Comparison of ENCODE assay signal across 8 mouse cellular contexts in the genomic region with DNA sequence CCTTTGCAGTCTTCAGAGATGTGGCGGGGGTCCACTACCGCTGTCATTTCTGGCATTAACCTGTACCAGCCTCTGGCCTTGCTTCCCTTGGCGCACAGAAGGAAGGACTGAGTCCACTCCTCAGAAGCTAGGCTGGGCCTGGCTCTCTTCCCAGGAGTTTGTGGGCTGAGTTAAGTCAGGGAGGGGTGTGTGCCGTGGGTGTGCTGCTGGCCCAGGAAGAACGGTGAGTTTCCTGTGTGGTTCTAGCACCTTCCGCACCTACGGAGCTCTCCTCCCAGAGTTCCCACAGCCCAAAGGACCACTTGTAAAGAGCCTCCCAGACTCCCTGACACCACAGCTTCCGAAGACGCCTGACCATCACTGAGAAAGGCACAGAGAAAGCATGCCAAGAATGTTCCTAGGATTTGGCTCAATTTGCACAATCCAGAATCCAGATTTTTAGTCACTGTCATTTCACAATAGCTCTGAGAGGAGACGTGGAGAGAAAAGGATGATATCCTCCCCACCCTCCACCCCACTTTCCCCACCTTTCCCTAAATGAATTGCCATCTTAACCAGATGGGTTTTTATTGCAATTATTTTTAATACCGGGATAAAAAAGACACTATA.
A peak's percentile ranks its signal among the peaks of the same experiment; 100 is the strongest.
DNase-seq lines count a peak whose midpoint lies in the region; ATAC-seq lines count a peak whose summit lies in the region.

No protein-coding gene starts in this region.

- H3K4me1 ChIP-seq in hindbrain, embryonic 10.5 days (replicated peaks), result 0 out of 2 replicates have a peak, but pooled peaks cover 7% of the 10 kb centered on the region
- peaks cover 17% of the 10 kb centered on the region for H3K4me1 ChIP-seq in hindbrain, embryonic 14.5 days (replicated peaks; ENCODE audit: control insufficient read depth, insufficient read depth, low read length)

- H3K9me3 ChIP-seq in hindbrain, embryonic 10.5 days, result no peaks in the 10 kb centered on the region
- H3K9me3 ChIP-seq in hindbrain, embryonic 14.5 days (ENCODE audit: control insufficient read depth, low read length), result no peaks in the 10 kb centered on the region

- DNase-seq in hindbrain, embryonic 10.5 days (ENCODE audit: low spot score), result no peak
- DNase-seq in hindbrain, embryonic 14.5 days (ENCODE audit: low spot score), result no peak
- DNase-seq in cerebellum, postnatal 10 days, result peak; percentile 86 to 91
- peak; percentile 72 to 79 for DNase-seq in heart, adult 9 months (ENCODE audit: low spot score in 2 of 2)
- peak; percentile 75 for DNase-seq in layer of hippocampus, adult 9-11 months
- DNase-seq in ovary, adult 18-20 months (ENCODE audit: low spot score), result peak; percentile 66
- no peak for DNase-seq in thymus, postnatal 36 days

- no peak overlapping the region for H3K4me2 ChIP-seq in hindbrain, embryonic 14.5 days (replicated peaks)

- peak overlapping the region; percentile 19; the same call in 1 of the 2 replicates for H3K27ac ChIP-seq in hindbrain, embryonic 10.5 days
- no peak overlapping the region for H3K27ac ChIP-seq in hindbrain, embryonic 14.5 days

- 82% methylated on average over 11 of the region's 11 CpGs for WGBS in hindbrain, embryonic 10.5 days
- WGBS in hindbrain, embryonic 14.5 days, result 82% methylated on average over 11 of the region's 11 CpGs

- no peaks in the 10 kb centered on the region for H3K27me3 ChIP-seq in hindbrain, embryonic 10.5 days (ENCODE audit: insufficient read depth, poor library complexity, severe bottlenecking)
- H3K27me3 ChIP-seq in hindbrain, embryonic 14.5 days (ENCODE audit: control insufficient read depth, insufficient read depth, low read length), result no peaks in the 10 kb centered on the region

- no peaks in the 10 kb centered on the region for H3K36me3 ChIP-seq in hindbrain, embryonic 10.5 days
- H3K36me3 ChIP-seq in hindbrain, embryonic 14.5 days (replicated peaks; ENCODE audit: control insufficient read depth, insufficient read depth), result no peaks in the 10 kb centered on the region

- no peak overlapping the region for H3K4me3 ChIP-seq in hindbrain, embryonic 10.5 days
- H3K4me3 ChIP-seq in hindbrain, embryonic 14.5 days (replicated peaks; ENCODE audit: low read length), result no peak overlapping the region

- H3K9ac ChIP-seq in hindbrain, embryonic 14.5 days, result no peak overlapping the region

- no peak for ATAC-seq in hindbrain, embryonic 14.5 days (ENCODE audit: low FRiP score)
- no peak for ATAC-seq in granulocyte monocyte progenitor cell, adult 5-6 weeks (replicated peaks; ENCODE audit: poor library complexity, severe bottlenecking)

Comparison
In these comparisons a context has a peak if more than half of its experiments do, and no peak if none do; other contexts are left out.
1. DNase-seq: peak in cerebellum, postnatal 10 days (2 of 2), heart, adult 9 months (2 of 2), layer of hippocampus, adult 9-11 months (single experiment) and ovary, adult 18-20 months (single experiment); none in hindbrain, embryonic 10.5 days (single experiment), hindbrain, embryonic 14.5 days (single experiment) and thymus, postnatal 36 days (0 of 2).